Mouse (Mus musculus): ENCODE measurements at regions not wholly inside any gene's neighbourhood (a gene's known extent, or its start where the extent isn't known, plus 50 kb on each side); places are given as distances from the start of the nearest gene placed in this dataset.

GRCm38 (mm10) chr4:105907611-105908010 is 117.9 kb downstream of the Gm12728 start:
- Histone ChIP-seq H3K4me3 (ENCODE audit: low read depth, low read length) (no peak overlapping the region), H3K36me3 (ENCODE audit: control insufficient read depth, insufficient read depth, low read length) (no peaks in the 10 kb centered on the region), H3K4me2 (ENCODE audit: low read depth, low read length) (no peak overlapping the region), H3K4me1 (ENCODE audit: control insufficient read depth, insufficient read depth, low read length) (peaks cover 25% of the 10 kb centered on the region), H3K9ac (ENCODE audit: low read depth, low read length) (no peak overlapping the region), H3K9me3 (ENCODE audit: control insufficient read depth, low read length) (no peaks in the 10 kb centered on the region), H3K27ac (replicated peaks; ENCODE audit: low read depth, low read length) (no peak overlapping the region), H3K27me3 (replicated peaks; ENCODE audit: control insufficient read depth, insufficient read depth, low read length) (no peaks in the 10 kb centered on the region)
- ATAC-seq (ENCODE audit: low read depth) (no peak), DNase-seq (ENCODE audit: low spot score) (peak; percentile 58)
- 60% methylated on average over 7 of the region's 7 CpGs for WGBS

- no peaks in the 10 kb centered on the region for H3K9me3 ChIP-seq (ENCODE audit: control insufficient read depth, low read length)
- no peak overlapping the region for H3K9ac ChIP-seq (ENCODE audit: low read depth, low read length)
- ATAC-seq (ENCODE audit: low read depth) (no peak), DNase-seq (ENCODE audit: low spot score) (no peak)
- H3K4me2 ChIP-seq (ENCODE audit: low read depth, low read length), result no peak overlapping the region
- no peak overlapping the region for H3K4me3 ChIP-seq (ENCODE audit: low read depth, low read length)
- no peaks in the 10 kb centered on the region for H3K36me3 ChIP-seq (ENCODE audit: control insufficient read depth, insufficient read depth, low read length)
- no peaks in the 10 kb centered on the region for H3K27me3 ChIP-seq (replicated peaks; ENCODE audit: control insufficient read depth, insufficient read depth, low read length)
- peaks cover 22% of the 10 kb centered on the region for H3K4me1 ChIP-seq (ENCODE audit: control insufficient read depth, insufficient read depth, low read length)
- no peak overlapping the region for H3K27ac ChIP-seq (replicated peaks; ENCODE audit: low read depth, low read length)
Observed at GRCm38 (mm10) chr4:105908281-105908680, 118.6 kb downstream of the Gm12728 start.

GRCm38 (mm10) chr4:105909272-105909671 is 119.6 kb downstream of the Gm12728 start:
- Histone ChIP-seq H3K9me3 (ENCODE audit: control insufficient read depth, low read length) (no peaks in the 10 kb centered on the region), H3K9ac (ENCODE audit: low read depth, low read length) (no peak overlapping the region), H3K4me1 (ENCODE audit: control insufficient read depth, insufficient read depth, low read length) (peaks cover 19% of the 10 kb centered on the region), H3K27me3 (replicated peaks; ENCODE audit: control insufficient read depth, insufficient read depth, low read length) (no peaks in the 10 kb centered on the region), H3K4me2 (ENCODE audit: low read depth, low read length) (no peak overlapping the region), H3K4me3 (ENCODE audit: low read depth, low read length) (no peak overlapping the region), H3K27ac (replicated peaks; ENCODE audit: low read depth, low read length) (no peak overlapping the region), H3K36me3 (ENCODE audit: control insufficient read depth, insufficient read depth, low read length) (no peaks in the 10 kb centered on the region)
- DNase-seq (ENCODE audit: low spot score) (no peak), ATAC-seq (ENCODE audit: low read depth) (no peak)
- 54% methylated on average over 4 of the region's 4 CpGs for WGBS

- WGBS, result 74% methylated on average over 5 of the region's 5 CpGs
- DNase-seq (ENCODE audit: low spot score) (peak; percentile 49), ATAC-seq (ENCODE audit: low read depth) (no peak)
- H3K9me3 ChIP-seq (ENCODE audit: control insufficient read depth, low read length), result no peaks in the 10 kb centered on the region
- no peaks in the 10 kb centered on the region for H3K27me3 ChIP-seq (replicated peaks; ENCODE audit: control insufficient read depth, insufficient read depth, low read length)
- H3K27ac ChIP-seq (replicated peaks; ENCODE audit: low read depth, low read length), result peak overlapping the region; percentile 34; the same call in 1 of the 2 replicates
- H3K4me3 ChIP-seq (ENCODE audit: low read depth, low read length), result no peak overlapping the region
- H3K9ac ChIP-seq (ENCODE audit: low read depth, low read length), result no peak overlapping the region
- H3K4me2 ChIP-seq (ENCODE audit: low read depth, low read length), result no peak overlapping the region
- peaks cover 19% of the 10 kb centered on the region for H3K4me1 ChIP-seq (ENCODE audit: control insufficient read depth, insufficient read depth, low read length)
- no peaks in the 10 kb centered on the region for H3K36me3 ChIP-seq (ENCODE audit: control insufficient read depth, insufficient read depth, low read length)
Observed at GRCm38 (mm10) chr4:105910666-105911065, 121.0 kb downstream of the Gm12728 start.

- Histone ChIP-seq H3K27me3 (replicated peaks; ENCODE audit: control insufficient read depth, insufficient read depth, low read length) (no peaks in the 10 kb centered on the region), H3K4me3 (ENCODE audit: low read depth, low read length) (no peak overlapping the region), H3K9me3 (ENCODE audit: control insufficient read depth, low read length) (no peaks in the 10 kb centered on the region), H3K27ac (replicated peaks; ENCODE audit: low read depth, low read length) (no peak overlapping the region), H3K4me2 (ENCODE audit: low read depth, low read length) (no peak overlapping the region), H3K9ac (ENCODE audit: low read depth, low read length) (no peak overlapping the region), H3K4me1 (ENCODE audit: control insufficient read depth, insufficient read depth, low read length) (peaks cover 19% of the 10 kb centered on the region), H3K36me3 (ENCODE audit: control insufficient read depth, insufficient read depth, low read length) (no peaks in the 10 kb centered on the region)
- DNase-seq (ENCODE audit: low spot score) (no peak), ATAC-seq (ENCODE audit: low read depth) (no peak)
- 54% methylated on average over 6 of the region's 6 CpGs for WGBS
Observed at GRCm38 (mm10) chr4:105911678-105912077, 122.0 kb downstream of the Gm12728 start.

- WGBS, result 55% methylated on average over 4 of the region's 4 CpGs
- Histone ChIP-seq H3K4me3 (ENCODE audit: low read depth, low read length) (no peak overlapping the region), H3K27me3 (replicated peaks; ENCODE audit: control insufficient read depth, insufficient read depth, low read length) (no peaks in the 10 kb centered on the region), H3K9ac (ENCODE audit: low read depth, low read length) (no peak overlapping the region), H3K4me1 (ENCODE audit: control insufficient read depth, insufficient read depth, low read length) (peaks cover 19% of the 10 kb centered on the region), H3K27ac (replicated peaks; ENCODE audit: low read depth, low read length) (0 out of 2 replicates have a peak overlapping the region, but pooled peaks have one; percentile 6), H3K4me2 (ENCODE audit: low read depth, low read length) (no peak overlapping the region), H3K9me3 (ENCODE audit: control insufficient read depth, low read length) (no peaks in the 10 kb centered on the region), H3K36me3 (ENCODE audit: control insufficient read depth, insufficient read depth, low read length) (no peaks in the 10 kb centered on the region)
- DNase-seq (ENCODE audit: low spot score), result peak; percentile 51
- no peak for ATAC-seq (ENCODE audit: low read depth)
Observed at GRCm38 (mm10) chr4:105912296-105912695, 122.6 kb downstream of the Gm12728 start.

GRCm38 (mm10) chr4:105914996-105915395 is 125.3 kb downstream of the Gm12728 start:
- 44% methylated on average over 6 of the region's 6 CpGs for WGBS
- peak; percentile 65 for DNase-seq (ENCODE audit: low spot score)
- H3K4me1 ChIP-seq (ENCODE audit: control insufficient read depth, insufficient read depth, low read length), result peaks cover 19% of the 10 kb centered on the region
- H3K9ac ChIP-seq (ENCODE audit: low read depth, low read length), result no peak overlapping the region
- H3K4me2 ChIP-seq (ENCODE audit: low read depth, low read length), result no peak overlapping the region
- no peak overlapping the region for H3K27ac ChIP-seq (replicated peaks; ENCODE audit: low read depth, low read length)
- no peak for ATAC-seq (ENCODE audit: low read depth)
- no peaks in the 10 kb centered on the region for H3K27me3 ChIP-seq (replicated peaks; ENCODE audit: control insufficient read depth, insufficient read depth, low read length)
- H3K36me3 ChIP-seq (ENCODE audit: control insufficient read depth, insufficient read depth, low read length), result no peaks in the 10 kb centered on the region
- H3K4me3 ChIP-seq (ENCODE audit: low read depth, low read length), result no peak overlapping the region
- no peaks in the 10 kb centered on the region for H3K9me3 ChIP-seq (ENCODE audit: control insufficient read depth, low read length)

GRCm38 (mm10) chr4:105916229-105916628 is 126.6 kb downstream of the Gm12728 start:
- no peak for ATAC-seq (ENCODE audit: low read depth)
- Histone ChIP-seq H3K4me2 (ENCODE audit: low read depth, low read length) (no peak overlapping the region), H3K9me3 (ENCODE audit: control insufficient read depth, low read length) (no peaks in the 10 kb centered on the region), H3K27ac (replicated peaks; ENCODE audit: low read depth, low read length) (no peak overlapping the region), H3K36me3 (ENCODE audit: control insufficient read depth, insufficient read depth, low read length) (no peaks in the 10 kb centered on the region), H3K4me1 (ENCODE audit: control insufficient read depth, insufficient read depth, low read length) (peaks cover 8% of the 10 kb centered on the region; the same call in 1 of the 2 replicates), H3K4me3 (ENCODE audit: low read depth, low read length) (no peak overlapping the region), H3K27me3 (replicated peaks; ENCODE audit: control insufficient read depth, insufficient read depth, low read length) (no peaks in the 10 kb centered on the region), H3K9ac (ENCODE audit: low read depth, low read length) (no peak overlapping the region)
- DNase-seq (ENCODE audit: low spot score), result no peak
- 88% methylated on average over 9 of the region's 9 CpGs for WGBS

GRCm38 (mm10) chr4:105924781-105925382 is 135.2 kb downstream of the Gm12728 start:
- Histone ChIP-seq H3K27me3 (replicated peaks; ENCODE audit: control insufficient read depth, insufficient read depth, low read length) (no peaks in the 10 kb centered on the region), H3K36me3 (ENCODE audit: control insufficient read depth, insufficient read depth, low read length) (no peaks in the 10 kb centered on the region), H3K4me3 (ENCODE audit: low read depth, low read length) (no peak overlapping the region), H3K4me1 (ENCODE audit: control insufficient read depth, insufficient read depth, low read length) (no peaks in the 10 kb centered on the region), H3K27ac (replicated peaks; ENCODE audit: low read depth, low read length) (no peak overlapping the region), H3K9me3 (ENCODE audit: control insufficient read depth, low read length) (no peaks in the 10 kb centered on the region), H3K9ac (ENCODE audit: low read depth, low read length) (no peak overlapping the region), H3K4me2 (ENCODE audit: low read depth, low read length) (no peak overlapping the region)
- no peak for DNase-seq (ENCODE audit: low spot score)
- no peak for ATAC-seq (ENCODE audit: low read depth)
- WGBS, result 68% methylated on average over 6 of the region's 6 CpGs

Measured in embryonic facial prominence, embryonic 14.5 days (tissue).